Mouse (Mus musculus): ENCODE results near the gene Gm29133. TPM values are rescaled to one million over a fixed set of nuclear protein-coding genes. Genes with fewer than 3 reads are reported as not detected.

Gene Gm29133
- polyA plus RNA-seq, 1 experiment from 2014 or later: not detected

- Histone ChIP-seq H3K27ac (replicated peaks) (no peak overlapping the region), H3K4me2 (replicated peaks) (no peak overlapping the region), H3K36me3 (no peaks in the 10 kb centered on the region), H3K4me1 (no peaks in the 10 kb centered on the region), H3K9me3 (no peaks in the 10 kb centered on the region), H3K27me3 (no peaks in the 10 kb centered on the region), H3K9ac (replicated peaks) (no peak overlapping the region), H3K4me3 (no peak overlapping the region)
- ATAC-seq (replicated peaks): no peak
- WGBS: 94% methylated on average over 1 of the region's 1 CpGs
These were observed 75.9 kb downstream of the Gm29133 start for GRCm38 (mm10) chr3:75823934-75824333.

DNA sequence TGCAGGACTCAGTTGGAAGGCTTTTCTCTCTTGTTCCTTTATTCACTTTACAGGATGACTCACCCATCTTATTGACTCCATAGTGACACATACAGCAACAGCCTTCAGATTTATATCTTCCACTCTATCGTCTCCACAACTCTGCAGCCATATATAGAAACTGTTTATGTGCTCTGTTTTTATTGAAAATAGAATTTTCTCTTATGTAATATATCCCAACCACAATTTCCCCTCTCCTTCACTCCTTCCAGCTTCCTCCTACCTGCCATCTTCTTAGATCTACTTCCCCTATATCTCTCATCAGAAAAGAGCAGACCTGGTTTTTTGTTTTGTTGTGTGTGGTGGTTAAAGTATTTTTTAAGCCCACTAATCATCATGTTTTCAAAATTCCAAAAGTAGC, 76.5 kb downstream of the Gm29133 start:
- WGBS: 85% methylated on average over 1 of the region's 1 CpGs

DNA sequence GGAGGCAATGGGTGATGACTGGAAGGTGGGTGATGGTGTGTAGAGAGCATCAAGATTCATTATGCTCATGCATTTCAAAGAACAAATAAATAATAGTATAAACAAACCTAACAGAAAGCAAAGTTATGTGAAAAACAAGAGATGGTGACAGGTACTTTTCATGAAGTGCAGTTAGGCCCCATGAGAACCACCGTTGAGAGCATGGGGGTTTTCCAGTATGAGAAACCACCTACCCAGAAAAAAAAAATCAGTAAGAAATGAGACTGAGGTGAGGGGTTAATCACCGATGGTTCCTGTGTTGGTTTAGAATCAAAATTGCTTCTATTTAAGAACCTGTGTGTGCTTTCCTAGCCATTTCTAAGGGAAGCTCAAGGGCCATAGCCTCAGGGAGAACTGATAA, 86.8 kb downstream of the Gm29133 start:
- Histone ChIP-seq H3K27ac (replicated peaks) (no peak overlapping the region), H3K4me3 (no peak overlapping the region), H3K4me1 (no peaks in the 10 kb centered on the region), H3K36me3 (no peaks in the 10 kb centered on the region), H3K9ac (replicated peaks) (no peak overlapping the region), H3K27me3 (no peaks in the 10 kb centered on the region), H3K4me2 (replicated peaks) (no peak overlapping the region), H3K9me3 (no peaks in the 10 kb centered on the region)
- WGBS: 90% methylated on average over 2 of the region's 2 CpGs
- ATAC-seq (replicated peaks): no peak

More for the DNA sequence above, 76.5 kb downstream of the Gm29133 start:
- Histone ChIP-seq H3K9me3 (no peaks in the 10 kb centered on the region), H3K27me3 (no peaks in the 10 kb centered on the region), H3K4me1 (no peaks in the 10 kb centered on the region), H3K9ac (replicated peaks) (no peak overlapping the region), H3K4me2 (replicated peaks) (no peak overlapping the region), H3K36me3 (no peaks in the 10 kb centered on the region), H3K27ac (replicated peaks) (no peak overlapping the region), H3K4me3 (no peak overlapping the region)
- no peak for ATAC-seq (replicated peaks)

- no peak overlapping the region for H3K4me2 ChIP-seq (replicated peaks)
- H3K4me1 ChIP-seq: no peaks in the 10 kb centered on the region
- H3K9me3 ChIP-seq: no peaks in the 10 kb centered on the region
- H3K36me3 ChIP-seq: no peaks in the 10 kb centered on the region
- WGBS: 91% methylated on average over 5 of the region's 5 CpGs
- no peak overlapping the region for H3K4me3 ChIP-seq
- H3K27ac ChIP-seq (replicated peaks): no peak overlapping the region
- no peaks in the 10 kb centered on the region for H3K27me3 ChIP-seq
- no peak overlapping the region for H3K9ac ChIP-seq (replicated peaks)
- no peak for ATAC-seq (replicated peaks)
These were observed 87.4 kb downstream of the Gm29133 start for GRCm38 (mm10) chr3:75835286-75835967.

Other genes with a start within 250 kb of the Gm29133 start
- 75.1 and 82.6 TPM in 2 replicates for gene Pdcd10, start 191.3 kb upstream of the Gm29133 start, polyA plus RNA-seq (2015; fragmentation: Nextera tagmentation; extraction: Ambion mirVana)
- gene Serpini1, start 190.7 kb upstream of the Gm29133 start, polyA plus RNA-seq (2015; fragmentation: Nextera tagmentation; extraction: Ambion mirVana): 120 and 123 TPM in 2 replicates
- gene Golim4, start 208.8 kb downstream of the Gm29133 start, polyA plus RNA-seq (2015; fragmentation: Nextera tagmentation; extraction: Ambion mirVana): 31.5 and 34.8 TPM in 2 replicates